Mouse (Mus musculus) midbrain, postnatal 0 days (tissue): ENCODE results near the gene Peli2. TPM values are rescaled to one million over a fixed set of nuclear protein-coding genes. Genes with fewer than 3 reads are reported as not detected.

ENCODE experiments used
- ATAC-seq: fragments of 200-750 bp; cut with Nextera tagmentation; 2 replicates; pipeline ENCODE4 v1.8.0; 2017; ENCODE audit warnings: moderate number of reproducible peaks, mild to moderate bottlenecking, moderate TSS enrichment, moderate library complexity; ENCODE audit not compliant: low FRiP score
- DNase-seq: peaks from one replicate; pipeline ENCODE4 v3.0.0-alpha.2; 2015; ENCODE audit warnings: low spot score
- H3K27ac ChIP-seq: fragments of 300-500 bp; sonication (generic); 2 replicates; pipeline ENCODE4 v1.5.1; 2014; ENCODE audit warnings: low read depth, mild to moderate bottlenecking, low read length, mixed read lengths
- H3K27me3 ChIP-seq: fragments of 300-500 bp; sonication (generic); 2 replicates; pipeline ENCODE4 v1.6.1; 2014; ENCODE audit warnings: low read length, control low read depth, mixed read lengths; ENCODE audit not compliant: insufficient read depth
- H3K36me3 ChIP-seq: fragments of 300-500 bp; sonication (generic); 2 replicates; pipeline ENCODE4 v1.6.1; 2014; ENCODE audit warnings: low read length, control low read depth, mixed read lengths; ENCODE audit not compliant: insufficient read depth
- H3K4me1 ChIP-seq: fragments of 300-500 bp; sonication (generic); 2 replicates; pipeline ENCODE4 v1.6.1; 2014; ENCODE audit warnings: mild to moderate bottlenecking, control low read depth, antibody characterized with exemption, low read length, mixed read lengths; ENCODE audit not compliant: insufficient read depth
- H3K4me2 ChIP-seq: fragments of 300-500 bp; sonication (generic); 2 replicates; pipeline ENCODE4 v1.6.1; 2014; ENCODE audit warnings: low read depth, mild to moderate bottlenecking, low read length, mixed read lengths; ENCODE audit not compliant: poor library complexity, severe bottlenecking
- H3K4me3 ChIP-seq: fragments of 300-500 bp; sonication (generic); 2 replicates; pipeline ENCODE4 v1.5.1; 2014; ENCODE audit warnings: low read depth, mild to moderate bottlenecking, low read length, moderate library complexity
- H3K9ac ChIP-seq: fragments of 300-500 bp; sonication (generic); replicated peaks from 2 replicates; pipeline ENCODE4 v1.6.1; 2014; ENCODE audit warnings: mild to moderate bottlenecking, low read length, moderate library complexity, mixed read lengths; ENCODE audit not compliant: poor library complexity, severe bottlenecking
- H3K9me3 ChIP-seq: fragments of 300-500 bp; sonication (generic); 2 replicates; pipeline ENCODE4 v1.6.1; 2016; ENCODE audit warnings: low read length, control low read depth
- CTCF ChIP-seq: IDR thresholded peaks from 2 replicates; pipeline ENCODE4 v1.5.1; 2016; ENCODE audit warnings: antibody characterized with exemption, mild to moderate bottlenecking
- WGBS: fragments of 180-500 bp; shearing (Covaris S2); extraction: QIAGEN DNeasy Blood & Tissue Kit; methylation state at CpG from one replicate; pipeline ENCODE4 v1.1.7; 2014; 5-methylcytosine and 5-hydroxymethylcytosine counted together
- polyA plus RNA-seq: library from polyadenylated mRNA; unstranded; fragments of >200 nt; fragmentation: Nextera tagmentation; extraction: Ambion mirVana; gene quantifications from 2 replicates; pipeline ENCODE4 v1.2.1, GENCODE M21; 2015
- total RNA-seq: library from RNA; depleted of rRNA; stranded (reverse); fragments of >200 nt; gene quantifications from 2 replicates; pipeline ENCODE4 v1.2.3, GENCODE M21; 2014

The Peli2 gene
- total and polyA plus RNA-seq, 2 experiments from 2014 or later: 6.5 to 22.3 TPM

DNA sequence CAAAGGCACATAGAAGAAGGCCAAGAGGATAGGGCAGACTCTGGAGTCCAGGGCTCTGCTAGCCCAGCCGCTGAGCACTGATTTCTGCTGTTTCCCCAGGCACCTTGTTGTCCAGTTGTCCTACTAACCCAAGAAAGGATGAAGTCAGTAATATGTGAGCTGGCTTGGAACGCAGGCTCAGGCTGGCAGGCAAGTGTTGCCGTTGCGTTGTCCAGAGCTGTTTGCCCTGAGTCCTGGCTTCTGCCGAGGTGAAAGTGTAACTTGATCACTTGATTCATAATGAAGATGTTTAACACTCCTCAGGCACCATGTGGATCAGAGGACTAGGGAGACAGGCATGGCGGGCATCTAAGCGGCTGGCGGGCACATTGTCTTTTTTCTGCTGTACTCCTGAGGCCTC, 21.1 kb downstream of the Peli2 start:
- no peak overlapping the region for H3K27ac ChIP-seq
- no peaks in the 10 kb centered on the region for H3K9me3 ChIP-seq
- H3K9ac ChIP-seq: no peak overlapping the region
- no peak for TF ChIP-seq CTCF
- H3K4me1 ChIP-seq: no peaks in the 10 kb centered on the region
- no peaks in the 10 kb centered on the region for H3K36me3 ChIP-seq
- H3K27me3 ChIP-seq: no peaks in the 10 kb centered on the region
- DNase-seq (no peak), ATAC-seq (no peak)
- 67% methylated on average over 8 of the region's 8 CpGs for WGBS
- no peak overlapping the region for H3K4me2 ChIP-seq
- H3K4me3 ChIP-seq: no peak overlapping the region

DNA sequence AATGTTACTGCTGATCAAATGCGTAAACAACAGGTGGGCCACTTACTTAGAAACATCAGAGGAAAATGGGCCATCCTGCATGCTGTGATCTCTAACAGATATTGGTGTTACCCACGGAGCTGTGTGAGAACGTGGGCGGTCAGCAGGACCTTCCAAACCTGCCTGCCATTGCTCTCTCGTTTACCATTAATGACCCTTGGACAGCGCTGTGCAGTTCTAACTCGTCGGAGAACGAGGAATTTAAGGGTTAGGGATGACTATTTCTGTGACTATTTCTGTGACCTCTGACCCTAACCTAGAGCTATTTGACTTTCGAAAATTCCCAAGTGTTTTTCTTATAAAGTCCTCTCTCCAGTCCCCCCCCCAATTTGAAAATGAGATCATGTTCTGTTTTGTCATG, 22.1 kb downstream of the Peli2 start:
- Histone ChIP-seq H3K9me3 (no peaks in the 10 kb centered on the region), H3K4me1 (no peaks in the 10 kb centered on the region), H3K4me3 (no peak overlapping the region), H3K4me2 (no peak overlapping the region), H3K36me3 (no peaks in the 10 kb centered on the region), H3K9ac (no peak overlapping the region), H3K27me3 (no peaks in the 10 kb centered on the region), H3K27ac (no peak overlapping the region)
- DNase-seq: no peak
- WGBS: 78% methylated on average over 10 of the region's 10 CpGs
- ATAC-seq: no peak
- TF ChIP-seq CTCF: no peak

DNA sequence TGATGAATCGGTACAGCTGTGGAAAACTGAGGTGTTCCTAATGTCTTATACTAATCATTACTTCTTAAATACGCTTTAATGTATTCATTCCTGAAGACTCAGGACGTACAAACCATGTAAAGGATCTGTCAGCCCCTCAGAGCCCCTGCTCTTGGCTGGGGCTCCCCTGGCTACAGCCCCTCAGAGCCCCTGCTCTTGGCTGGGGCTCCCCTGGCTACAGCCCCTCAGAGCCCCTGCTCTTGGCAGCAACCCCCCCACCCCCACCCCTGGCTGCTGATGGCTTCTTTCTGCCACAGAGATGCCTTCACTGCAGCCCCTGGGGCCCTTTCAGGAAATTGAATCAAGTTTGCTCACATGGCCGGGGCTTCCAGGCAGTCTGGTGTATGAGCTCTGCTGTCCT, 22.5 kb downstream of the Peli2 start:
- ATAC-seq (no peak), DNase-seq (no peak)
- no peaks in the 10 kb centered on the region for H3K36me3 ChIP-seq
- H3K4me2 ChIP-seq: no peak overlapping the region
- H3K4me3 ChIP-seq: no peak overlapping the region
- TF ChIP-seq CTCF: no peak
- 50% methylated on average over 4 of the region's 4 CpGs for WGBS
- H3K27ac ChIP-seq: no peak overlapping the region
- H3K9me3 ChIP-seq: no peaks in the 10 kb centered on the region
- no peaks in the 10 kb centered on the region for H3K27me3 ChIP-seq
- no peak overlapping the region for H3K9ac ChIP-seq
- H3K4me1 ChIP-seq: no peaks in the 10 kb centered on the region

DNA sequence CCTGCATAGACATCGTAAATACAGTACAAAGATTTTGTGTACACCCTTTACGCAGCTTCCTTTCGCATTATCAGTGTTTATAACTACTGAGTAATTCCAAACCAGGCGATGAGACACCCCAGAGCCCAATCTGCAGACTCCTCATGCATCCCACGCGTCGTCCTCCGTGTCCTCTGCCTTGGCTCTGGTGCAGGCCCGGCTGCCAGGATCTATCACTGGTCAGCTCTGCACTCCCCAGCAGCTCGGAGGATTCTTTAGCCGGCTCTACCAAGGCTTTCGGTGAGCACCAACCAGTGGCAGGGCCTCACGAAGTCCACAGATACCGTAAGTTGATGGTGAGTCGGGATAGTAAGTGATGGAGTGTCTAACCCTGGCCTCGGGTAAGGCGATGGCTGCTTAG, 23.7 kb downstream of the Peli2 start:
- Histone ChIP-seq H3K27ac (no peak overlapping the region), H3K9me3 (no peaks in the 10 kb centered on the region), H3K4me2 (no peak overlapping the region), H3K9ac (no peak overlapping the region), H3K4me3 (no peak overlapping the region), H3K4me1 (no peaks in the 10 kb centered on the region), H3K27me3 (no peaks in the 10 kb centered on the region), H3K36me3 (no peaks in the 10 kb centered on the region)
- no peak for TF ChIP-seq CTCF
- 93% methylated on average over 17 of the region's 17 CpGs for WGBS
- no peak for ATAC-seq
- no peak for DNase-seq

DNA sequence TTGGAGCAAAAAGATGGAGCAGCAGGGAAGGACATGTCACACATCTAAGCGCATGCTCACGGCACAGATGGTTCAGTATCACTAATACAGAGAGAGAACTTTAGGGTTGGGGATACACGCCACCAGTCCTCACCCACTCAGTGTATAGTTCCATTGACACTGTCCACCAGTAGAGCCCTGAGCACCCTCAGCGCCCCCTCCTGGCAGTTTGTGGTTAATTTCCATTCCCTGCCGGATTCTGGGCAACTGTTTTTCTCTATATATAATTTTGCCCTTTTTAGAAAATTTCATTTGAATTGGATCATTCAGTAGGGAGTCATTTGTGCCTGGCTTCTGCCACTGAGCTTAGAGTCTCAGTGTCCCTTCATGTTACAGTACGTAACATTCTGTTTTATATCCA, 27.1 kb downstream of the Peli2 start:
- Histone ChIP-seq H3K27ac (no peak overlapping the region), H3K4me1 (no peaks in the 10 kb centered on the region), H3K9ac (no peak overlapping the region), H3K27me3 (no peaks in the 10 kb centered on the region), H3K4me2 (no peak overlapping the region), H3K36me3 (no peaks in the 10 kb centered on the region), H3K4me3 (no peak overlapping the region), H3K9me3 (no peaks in the 10 kb centered on the region)
- peak; percentile 34 for TF ChIP-seq CTCF
- no peak for DNase-seq
- WGBS: 87% methylated on average over 6 of the region's 6 CpGs
- ATAC-seq: no peak

DNA sequence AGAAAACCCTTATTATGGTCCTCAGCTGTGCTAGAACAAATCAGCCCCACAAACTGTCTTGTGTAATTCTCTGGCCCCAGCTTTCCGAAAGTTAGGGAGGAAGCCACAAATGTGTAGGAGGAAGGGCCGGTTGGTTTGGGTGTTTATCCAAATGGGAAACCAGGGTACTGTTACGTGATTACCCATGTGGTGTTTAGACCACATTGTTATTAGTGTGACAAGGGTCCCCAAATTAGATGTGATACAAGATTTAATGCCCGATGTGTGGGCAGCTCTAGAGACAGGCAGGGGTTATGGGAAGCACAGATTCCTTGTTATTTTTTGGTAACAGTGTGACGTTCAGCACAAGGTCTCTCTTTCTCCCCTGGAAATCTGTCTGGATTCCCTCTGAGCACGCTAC, 28.0 kb downstream of the Peli2 start:
- H3K4me1 ChIP-seq: no peaks in the 10 kb centered on the region
- no peak for DNase-seq
- H3K4me3 ChIP-seq: no peak overlapping the region
- no peak overlapping the region for H3K9ac ChIP-seq
- H3K27ac ChIP-seq: no peak overlapping the region
- H3K27me3 ChIP-seq: no peaks in the 10 kb centered on the region
- TF ChIP-seq CTCF: no peak
- no peak for ATAC-seq
- WGBS: 86% methylated on average over 6 of the region's 6 CpGs
- no peaks in the 10 kb centered on the region for H3K36me3 ChIP-seq
- no peaks in the 10 kb centered on the region for H3K9me3 ChIP-seq
- H3K4me2 ChIP-seq: no peak overlapping the region

DNA sequence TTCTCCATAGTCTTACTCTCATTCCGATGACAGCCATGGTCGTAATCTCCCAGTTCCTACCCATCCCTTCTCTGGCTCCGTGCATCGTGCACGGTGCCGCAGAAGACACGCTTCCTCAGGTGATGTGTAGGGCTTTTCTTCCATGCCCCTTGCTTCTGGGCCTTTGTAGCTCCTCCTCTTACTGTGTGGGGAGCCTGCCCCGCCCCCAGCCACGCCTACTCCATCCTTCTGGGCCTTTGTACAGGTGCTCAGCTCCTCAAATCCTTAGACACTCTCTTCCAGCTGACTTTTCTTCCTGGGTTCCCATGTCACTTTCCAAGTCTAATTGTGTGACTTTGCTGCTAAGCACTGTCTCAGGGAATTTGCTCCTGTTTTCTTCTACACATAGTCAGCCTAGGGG, 28.7 kb downstream of the Peli2 start:
- WGBS: 93% methylated on average over 9 of the region's 9 CpGs
- Histone ChIP-seq H3K4me3 (no peak overlapping the region), H3K36me3 (no peaks in the 10 kb centered on the region), H3K4me2 (no peak overlapping the region), H3K27ac (no peak overlapping the region), H3K27me3 (no peaks in the 10 kb centered on the region), H3K9me3 (no peaks in the 10 kb centered on the region), H3K9ac (no peak overlapping the region), H3K4me1 (no peaks in the 10 kb centered on the region)
- DNase-seq (no peak), ATAC-seq (no peak)
- TF ChIP-seq CTCF: no peak
